Mouse (Mus musculus) G1E (cell line): ENCODE data around the gene Lims1.

Experiments used
- CTCF ChIP-seq: IDR thresholded peaks from 2 replicates; pipeline ENCODE4 v1.5.1; 2012; ENCODE audit warnings: low read depth, low read length, inconsistent platforms, mixed read lengths
- GATA1 ChIP-seq: IDR thresholded peaks from 2 replicates; pipeline ENCODE4 v1.6.1; 2012; ENCODE audit warnings: borderline replicate concordance, low read length, inconsistent platforms, mixed read lengths
- POLR2AphosphoS5 ChIP-seq: IDR thresholded peaks from 2 replicates; pipeline ENCODE4 v1.6.1; 2012; ENCODE audit warnings: low read depth, low read length, inconsistent platforms; ENCODE audit not compliant: insufficient replicate concordance

DNA sequence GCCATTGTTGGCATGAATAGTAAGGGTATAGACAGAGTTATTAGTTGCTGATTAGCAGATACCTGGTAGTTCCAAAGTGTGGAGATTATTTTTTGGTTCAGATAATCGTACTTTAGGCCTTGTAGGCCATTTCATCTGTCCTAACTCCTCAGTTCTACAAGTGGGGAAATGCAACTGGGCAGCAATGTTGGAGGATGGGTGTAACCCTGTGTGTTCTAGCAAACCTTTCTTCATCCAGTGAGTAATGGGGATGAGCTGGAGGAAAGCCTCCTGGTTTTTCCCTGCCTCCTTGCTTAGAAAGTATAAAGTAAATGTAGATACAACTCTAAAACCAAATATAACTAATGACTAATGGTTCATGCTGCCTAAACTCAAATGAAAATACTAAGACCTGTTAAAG is 55.1 kb downstream of the Lims1 start:
- TF ChIP-seq CTCF, result no peak
- no peak for TF ChIP-seq GATA1
- TF ChIP-seq POLR2AphosphoS5, result no peak
